Mouse (Mus musculus) small intestine, adult 2 months (tissue): ENCODE data around the gene Lcmt1.

Source experiments
- CTCF ChIP-seq: fragments of 200-500 bp; IDR thresholded peaks from 2 replicates; pipeline ENCODE4 v1.5.1; 2012; ENCODE audit warnings: low read depth, mild to moderate bottlenecking, control low read depth, inconsistent platforms, low read length, moderate library complexity, mixed read lengths; ENCODE audit not compliant: insufficient replicate concordance, insufficient read length; ENCODE audit errors: extremely low read depth
- POLR2A ChIP-seq: fragments of 200-500 bp; IDR thresholded peaks from 2 replicates; pipeline ENCODE4 v1.6.1; 2012; ENCODE audit warnings: low read depth, mild to moderate bottlenecking, control low read depth, inconsistent platforms, low read length, moderate library complexity

- TF ChIP-seq CTCF (no peak), POLR2A (no peak)
Measured at GRCm38 (mm10) chr7:123431206-123431605, 61.6 kb downstream of the Lcmt1 start.
